Mouse (Mus musculus): Measurements from ENCODE around the gene Tepsin. TPM values are rescaled to one million over a fixed set of nuclear protein-coding genes. Genes with fewer than 3 reads are reported as not detected.
A peak's percentile ranks its signal among the peaks of the same experiment; 100 is the strongest.

Gene Tepsin
- 21.4 and 23.0 TPM in 2 replicates for polyA plus RNA-seq (2016; fragmentation: Nextera tagmentation; extraction: Ambion mirVana)

DNA sequence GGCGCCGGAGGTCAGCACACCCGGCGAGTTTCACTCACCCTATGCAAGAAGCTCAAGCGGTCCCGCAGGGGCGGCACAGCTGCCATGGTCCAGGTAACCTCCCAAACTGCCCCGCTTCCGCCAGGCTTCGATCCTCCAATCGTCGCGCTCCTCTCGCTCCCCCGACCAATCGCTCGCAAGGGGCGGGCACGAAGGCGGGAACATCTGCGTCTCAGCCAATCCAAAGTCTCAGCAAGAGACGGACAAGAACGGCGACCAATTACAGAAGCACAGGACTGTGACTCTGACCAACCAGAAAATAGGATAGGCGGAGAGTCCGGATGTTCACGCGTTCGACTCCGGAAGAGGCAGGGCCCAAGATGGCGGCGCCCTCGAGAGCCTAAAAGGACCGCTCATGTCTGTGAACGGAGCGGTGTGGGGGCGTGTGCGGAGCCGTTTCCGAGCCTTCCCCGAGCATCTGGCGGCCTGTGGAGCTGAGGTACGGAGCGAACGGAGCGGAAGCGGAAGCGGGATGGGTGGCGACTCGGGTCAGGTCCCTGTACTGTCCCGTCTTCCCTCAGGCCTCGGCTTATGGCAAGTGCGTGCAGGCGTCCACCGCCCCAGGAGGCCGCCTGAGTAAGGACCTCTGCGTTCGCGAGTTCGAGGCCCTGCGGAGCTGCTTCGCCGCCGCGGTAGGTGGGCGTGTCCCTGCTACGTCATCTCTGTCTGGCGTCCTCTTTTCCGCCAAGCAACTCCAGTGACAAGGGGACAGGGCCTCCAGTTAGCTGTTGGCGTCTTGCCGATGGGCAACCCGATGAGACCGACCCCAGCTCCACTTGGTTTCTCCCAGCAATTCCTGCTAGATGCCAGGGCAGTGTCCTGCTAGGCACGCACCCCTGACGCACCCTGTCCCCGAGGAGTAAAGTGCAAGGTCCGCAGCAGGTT lies at the start of gene Tepsin, which contains the start of gene Ndufaf8:
TSS of gene Tepsin (minus strand) at position 144 of the 924 bp plus-strand sequence.
TSS of gene Ndufaf8 (plus strand) at position 341 of the 924 bp plus-strand sequence.
- peak; percentile 98 for DNase-seq (ENCODE audit: low spot score)
- peaks cover 20% of the 10 kb centered on the region for H3K4me1 ChIP-seq
- H3K36me3 ChIP-seq: peaks cover 46% of the 10 kb centered on the region
- under 1% methylated on average over 77 of the region's 77 CpGs for WGBS
- H3K9me3 ChIP-seq (replicated peaks): no peaks in the 10 kb centered on the region
- H3K4me3 ChIP-seq: peak within 1 kb of the TSS; percentile 69
- H3K27me3 ChIP-seq (ENCODE audit: low read depth, poor library complexity, severe bottlenecking): no peaks in the 10 kb centered on the region
- peak within 1 kb of the TSS; percentile 90 for H3K27ac ChIP-seq

DNA sequence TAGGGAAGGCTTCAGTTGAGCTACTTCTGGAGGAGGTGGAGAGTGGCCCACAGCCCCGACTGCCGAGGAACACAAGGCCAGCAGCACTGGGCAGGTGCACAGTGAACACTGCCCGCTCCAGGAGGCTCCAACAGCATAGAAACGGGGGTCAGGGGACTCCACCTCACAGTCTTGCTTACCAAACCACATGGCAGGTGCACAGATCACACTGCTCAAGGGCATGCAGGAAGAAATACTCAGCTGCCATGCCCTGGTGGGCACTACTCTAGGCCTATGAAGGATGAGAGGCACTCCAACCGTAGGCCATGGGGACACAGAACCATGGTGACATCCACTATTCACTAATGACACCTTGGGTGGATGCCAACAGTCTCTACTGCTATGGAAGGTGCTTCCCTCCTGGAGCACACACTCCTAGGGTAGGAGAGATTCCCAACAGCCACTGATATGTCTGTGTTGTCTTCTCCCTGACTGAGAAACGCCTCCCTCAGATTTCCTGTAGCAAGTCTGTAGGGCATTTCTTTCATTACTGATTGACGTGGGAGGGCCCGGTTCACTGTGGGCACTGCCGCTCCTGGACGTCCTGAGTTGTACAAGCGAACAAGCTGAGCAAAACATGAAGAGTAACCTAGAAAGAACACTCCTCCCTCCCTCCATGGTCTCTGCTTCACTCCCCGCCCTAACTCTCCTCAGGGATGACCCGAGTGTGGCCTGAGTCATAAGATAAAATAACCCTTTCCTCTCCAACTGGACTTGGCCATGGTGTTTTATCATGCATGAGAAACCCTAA lies 45.4 kb upstream of the Tepsin start:
- DNase-seq (ENCODE audit: low spot score): no peak
- peaks cover 52% of the 10 kb centered on the region for H3K36me3 ChIP-seq
- no peaks in the 10 kb centered on the region for H3K9me3 ChIP-seq (replicated peaks)
- peaks cover 15% of the 10 kb centered on the region for H3K4me1 ChIP-seq
- H3K27ac ChIP-seq: no peak overlapping the region
- no peak overlapping the region for H3K4me3 ChIP-seq
- WGBS: 80% methylated on average over 13 of the region's 13 CpGs
- no peaks in the 10 kb centered on the region for H3K27me3 ChIP-seq (ENCODE audit: low read depth, poor library complexity, severe bottlenecking)

- H3K27ac ChIP-seq: no peak overlapping the region
Observed at GRCm38 (mm10) chr11:120142601-120143051, 44.1 kb upstream of the Tepsin start.

GRCm38 (mm10) chr11:120140255-120140654 lies 41.7 kb upstream of the Tepsin start:
- H3K4me3 ChIP-seq: no peak overlapping the region
- 82% methylated on average over 6 of the region's 6 CpGs for WGBS
- H3K27me3 ChIP-seq (ENCODE audit: low read depth, poor library complexity, severe bottlenecking): no peaks in the 10 kb centered on the region
- no peak overlapping the region for H3K27ac ChIP-seq
- peaks cover 39% of the 10 kb centered on the region for H3K4me1 ChIP-seq
- H3K9me3 ChIP-seq (replicated peaks): no peaks in the 10 kb centered on the region
- DNase-seq (ENCODE audit: low spot score): no peak
- peaks cover 63% of the 10 kb centered on the region for H3K36me3 ChIP-seq

More at GRCm38 (mm10) chr11:120142601-120143051, 44.1 kb upstream of the Tepsin start:
- peaks cover 65% of the 10 kb centered on the region for H3K36me3 ChIP-seq
- no peaks in the 10 kb centered on the region for H3K27me3 ChIP-seq (ENCODE audit: low read depth, poor library complexity, severe bottlenecking)
- 80% methylated on average over 3 of the region's 3 CpGs for WGBS
- no peaks in the 10 kb centered on the region for H3K9me3 ChIP-seq (replicated peaks)
- no peak for DNase-seq (ENCODE audit: low spot score)
- H3K4me3 ChIP-seq: no peak overlapping the region
- peaks cover 26% of the 10 kb centered on the region for H3K4me1 ChIP-seq

DNA sequence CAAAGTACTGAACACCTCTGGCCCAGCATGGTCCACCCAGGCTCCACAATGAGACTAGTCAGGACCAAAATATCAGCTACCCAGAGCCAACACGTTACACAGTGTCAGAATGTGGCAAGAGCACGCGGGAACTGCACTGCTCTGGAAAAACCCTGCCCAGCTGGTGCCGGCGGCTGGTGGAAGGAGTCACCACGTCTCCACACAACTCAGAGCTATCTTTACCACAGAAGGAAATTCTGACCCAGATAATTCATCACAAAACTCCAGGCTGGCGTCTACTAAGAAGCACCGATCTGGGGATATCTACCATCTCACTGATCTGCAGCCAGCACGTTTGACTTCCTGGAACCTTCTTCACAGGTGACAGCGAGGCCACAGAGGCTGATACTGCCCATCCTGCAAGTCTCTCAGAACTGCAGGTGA lies 40.8 kb upstream of the Tepsin start:
- no peak for DNase-seq (ENCODE audit: low spot score)
- H3K27ac ChIP-seq: no peak overlapping the region
- peaks cover 63% of the 10 kb centered on the region for H3K36me3 ChIP-seq
- H3K27me3 ChIP-seq (ENCODE audit: low read depth, poor library complexity, severe bottlenecking): no peaks in the 10 kb centered on the region
- WGBS: 87% methylated on average over 10 of the region's 10 CpGs
- no peak overlapping the region for H3K4me3 ChIP-seq
- H3K4me1 ChIP-seq: peaks cover 34% of the 10 kb centered on the region
- no peaks in the 10 kb centered on the region for H3K9me3 ChIP-seq (replicated peaks)

DNA sequence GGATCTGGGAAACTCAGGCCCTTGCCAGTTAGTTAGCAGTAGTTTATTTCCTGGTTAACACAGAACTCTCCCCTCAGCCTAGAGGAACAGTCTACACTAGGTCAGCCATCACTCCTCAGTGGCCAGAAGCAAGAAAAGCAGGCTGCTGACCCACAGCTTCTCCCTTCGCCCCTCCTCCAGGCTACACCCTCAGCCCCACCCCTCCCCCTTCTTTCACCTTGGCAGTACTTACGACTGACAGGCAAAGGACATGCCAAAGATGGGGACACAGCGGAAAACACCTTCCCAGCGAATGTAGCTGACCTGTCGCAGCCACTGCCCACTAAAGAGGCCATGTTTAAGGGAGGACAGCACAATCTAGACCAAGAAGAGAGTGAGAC lies 39.1 kb upstream of the Tepsin start:
- Histone ChIP-seq H3K27me3 (ENCODE audit: low read depth, poor library complexity, severe bottlenecking) (no peaks in the 10 kb centered on the region), H3K36me3 (peaks cover 67% of the 10 kb centered on the region), H3K4me3 (no peak overlapping the region), H3K4me1 (peaks cover 30% of the 10 kb centered on the region), H3K9me3 (replicated peaks) (no peaks in the 10 kb centered on the region), H3K27ac (peak overlapping the region; percentile 37; the same call in 1 of the 2 replicates)
- WGBS: 39% methylated on average over 5 of the region's 5 CpGs
- no peak for DNase-seq (ENCODE audit: low spot score)

DNA sequence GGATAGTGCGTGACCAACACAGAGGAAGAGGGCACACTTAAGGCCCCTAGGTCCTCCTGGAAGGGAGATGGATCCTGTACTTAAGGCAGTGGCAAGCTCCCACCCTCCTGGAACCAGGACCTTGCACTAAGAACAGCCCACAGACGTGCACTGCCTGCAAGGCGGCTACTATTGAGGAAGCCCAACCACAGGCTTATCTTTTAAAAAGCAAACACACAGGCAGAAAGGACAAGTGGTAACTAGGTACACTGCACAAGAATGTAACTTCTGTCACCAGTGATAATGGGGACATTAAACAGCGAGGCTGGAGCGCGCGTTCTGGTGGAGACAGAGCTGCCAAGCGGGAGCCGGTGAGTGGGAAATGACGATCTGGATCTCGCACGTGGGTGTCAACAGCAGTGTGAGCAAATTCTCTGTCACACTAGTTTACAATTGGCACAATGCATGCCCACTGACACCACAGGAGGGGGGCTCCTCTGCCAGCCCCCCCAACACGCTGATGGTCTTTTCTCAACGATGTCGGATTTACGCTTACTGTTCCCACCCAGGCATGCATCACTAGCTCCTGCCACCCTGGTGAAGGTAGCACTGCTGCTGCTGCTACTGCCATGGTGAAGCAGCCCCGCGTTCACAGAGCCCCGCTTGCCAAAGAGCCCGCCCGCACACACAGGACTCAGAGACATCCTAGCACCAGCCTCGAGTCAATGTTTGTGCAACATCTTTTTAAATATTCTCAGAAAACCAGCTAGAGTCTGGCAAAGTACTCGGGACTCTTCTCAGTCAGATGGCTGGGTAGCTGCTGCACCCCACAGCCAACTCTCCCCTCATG lies 38.5 kb upstream of the Tepsin start:
- 80% methylated on average over 23 of the region's 23 CpGs for WGBS

GRCm38 (mm10) chr11:120136195-120136594 lies 37.7 kb upstream of the Tepsin start:
- DNase-seq (ENCODE audit: low spot score): no peak
- Histone ChIP-seq H3K9me3 (replicated peaks) (no peaks in the 10 kb centered on the region), H3K27me3 (ENCODE audit: low read depth, poor library complexity, severe bottlenecking) (no peaks in the 10 kb centered on the region), H3K36me3 (peaks cover 81% of the 10 kb centered on the region), H3K27ac (peak overlapping the region; percentile 37; the same call in 1 of the 2 replicates), H3K4me3 (no peak overlapping the region), H3K4me1 (peaks cover 30% of the 10 kb centered on the region)
- 92% methylated on average over 8 of the region's 8 CpGs for WGBS

More for the DNA sequence above, 38.5 kb upstream of the Tepsin start:
- H3K36me3 ChIP-seq: peaks cover 73% of the 10 kb centered on the region
- peaks cover 30% of the 10 kb centered on the region for H3K4me1 ChIP-seq
- DNase-seq (ENCODE audit: low spot score): no peak
- H3K4me3 ChIP-seq: no peak overlapping the region
- H3K27ac ChIP-seq: peak overlapping the region; percentile 37; the same call in 1 of the 2 replicates
- no peaks in the 10 kb centered on the region for H3K9me3 ChIP-seq (replicated peaks)
- H3K27me3 ChIP-seq (ENCODE audit: low read depth, poor library complexity, severe bottlenecking): no peaks in the 10 kb centered on the region

DNA sequence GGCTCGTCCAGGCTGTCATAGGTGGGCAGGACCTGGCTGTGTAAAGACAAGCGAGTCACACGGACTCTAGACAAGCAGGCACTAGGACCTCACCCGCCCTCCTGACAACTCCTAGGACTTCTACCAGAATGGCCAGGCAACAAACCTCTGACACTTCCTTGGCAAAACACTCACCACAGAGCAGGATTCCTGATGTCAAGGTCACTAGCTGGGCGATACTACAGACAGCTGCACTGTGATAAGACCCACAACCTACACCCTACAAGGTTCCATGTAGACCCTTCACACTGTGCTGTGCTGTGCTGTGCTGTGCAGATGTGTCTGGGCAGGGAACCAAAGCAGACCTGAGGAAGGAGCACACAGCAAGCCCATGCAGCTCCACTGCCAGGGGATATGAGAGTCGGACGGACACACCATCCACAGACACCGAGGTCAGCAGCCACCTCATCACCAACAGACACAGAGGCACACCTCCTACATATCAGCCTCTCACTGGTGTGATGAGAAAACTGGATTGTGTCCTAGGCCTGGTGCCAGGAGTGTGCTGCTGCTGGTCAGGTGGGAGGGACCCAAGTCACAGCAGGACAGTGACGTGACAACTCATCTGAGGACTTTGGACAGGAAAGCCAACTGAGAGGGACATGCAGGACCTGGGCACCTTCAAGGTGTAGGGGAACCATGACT lies 36.5 kb upstream of the Tepsin start:
- H3K4me1 ChIP-seq: peaks cover 30% of the 10 kb centered on the region
- H3K9me3 ChIP-seq (replicated peaks): no peaks in the 10 kb centered on the region
- H3K36me3 ChIP-seq: peaks cover 85% of the 10 kb centered on the region
- no peaks in the 10 kb centered on the region for H3K27me3 ChIP-seq (ENCODE audit: low read depth, poor library complexity, severe bottlenecking)
- WGBS: 96% methylated on average over 9 of the region's 9 CpGs
- no peak for DNase-seq (ENCODE audit: low spot score)
- H3K4me3 ChIP-seq: no peak overlapping the region
- no peak overlapping the region for H3K27ac ChIP-seq

DNA sequence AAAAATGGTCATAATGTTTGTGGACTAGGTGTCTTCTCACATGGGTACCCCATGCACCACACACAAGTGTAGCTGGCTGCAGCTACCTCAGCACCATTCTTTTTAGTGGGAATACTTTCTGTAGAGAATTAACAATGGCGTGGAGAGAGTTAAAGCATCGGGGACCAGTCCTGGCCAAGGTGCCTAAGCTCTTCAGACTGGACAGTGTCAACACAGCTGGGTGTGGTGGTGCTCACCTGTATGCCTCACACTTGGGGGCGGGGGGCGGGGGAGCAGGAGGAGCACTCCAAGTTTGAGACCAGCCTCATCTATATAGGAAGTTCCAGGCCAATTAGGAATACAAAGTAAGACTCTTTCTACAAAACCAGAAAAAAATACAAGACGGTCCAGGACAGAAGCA lies 35.6 kb upstream of the Tepsin start:
- H3K27me3 ChIP-seq (ENCODE audit: low read depth, poor library complexity, severe bottlenecking): no peaks in the 10 kb centered on the region
- DNase-seq (ENCODE audit: low spot score): no peak
- no peaks in the 10 kb centered on the region for H3K9me3 ChIP-seq (replicated peaks)
- peaks cover 90% of the 10 kb centered on the region for H3K36me3 ChIP-seq
- no peak overlapping the region for H3K27ac ChIP-seq
- H3K4me1 ChIP-seq: peaks cover 30% of the 10 kb centered on the region
- H3K4me3 ChIP-seq: no peak overlapping the region
- WGBS: 95% methylated on average over 5 of the region's 5 CpGs

DNA sequence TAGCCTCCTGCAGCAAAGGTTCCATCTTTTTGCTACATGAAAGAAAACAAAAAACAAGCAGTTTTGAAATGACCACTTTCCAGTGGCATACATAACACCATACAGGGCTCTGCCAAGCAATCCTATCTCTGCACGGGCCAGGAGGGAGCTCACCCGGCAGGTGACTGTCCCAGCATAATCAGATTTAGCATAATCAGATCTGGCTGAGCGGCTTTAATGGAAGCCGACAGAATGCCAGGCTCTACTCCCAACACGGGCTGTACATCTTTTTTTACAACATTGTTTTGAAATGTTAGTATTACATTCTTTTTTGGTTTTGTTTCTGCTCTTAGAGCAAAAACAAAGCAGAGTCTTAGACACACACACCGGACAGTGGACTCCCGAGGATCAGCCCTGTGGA lies 30.8 kb upstream of the Tepsin start:
- no peak for DNase-seq (ENCODE audit: low spot score)
- Histone ChIP-seq H3K36me3 (peaks cover 91% of the 10 kb centered on the region), H3K4me3 (no peak overlapping the region), H3K27me3 (ENCODE audit: low read depth, poor library complexity, severe bottlenecking) (no peaks in the 10 kb centered on the region), H3K4me1 (no peaks in the 10 kb centered on the region), H3K9me3 (replicated peaks) (no peaks in the 10 kb centered on the region), H3K27ac (no peak overlapping the region)
- 93% methylated on average over 7 of the region's 7 CpGs for WGBS
